Mouse (Mus musculus) adrenal gland, adult 2 months (tissue): ENCODE results near the gene 1190005I06Rik. TPM values are rescaled to one million over a fixed set of nuclear protein-coding genes. Genes with fewer than 3 reads are reported as not detected.
A peak's percentile ranks its signal among the peaks of the same experiment; 100 is the strongest.

Experiments
- DNase-seq: peaks from one replicate; pipeline ENCODE4 v3.0.0; 2021
- polyA plus RNA-seq: library from polyadenylated mRNA; depleted of rRNA; stranded (reverse); fragments of >200 nt; gene quantifications from 2 replicates; pipeline ENCODE4 v1.2.3, GENCODE M21; 2012
- total RNA-seq, 2 experiments: library from RNA; stranded (reverse); gene quantifications; 2 replicates each; pipeline ENCODE4 v1.2.3; 2021

Gene 1190005I06Rik
- total and polyA plus RNA-seq, 3 experiments, result 7.2 to 27.6 (median 14.9) TPM

- DNase-seq, result no peak
Measured at GRCm38 (mm10) chr8:120620441-120620840, 27.0 kb downstream of the 1190005I06Rik start.

- DNase-seq, result peak; percentile 54
Measured at GRCm38 (mm10) chr8:120619235-120620180, 27.9 kb downstream of the 1190005I06Rik start.

- DNase-seq, result peak; percentile 61
Measured at GRCm38 (mm10) chr8:120618110-120618509, 29.3 kb downstream of the 1190005I06Rik start.

GRCm38 (mm10) chr8:120616663-120617626 lies 30.5 kb downstream of the 1190005I06Rik start:
- DNase-seq, result no peak

- no peak for DNase-seq
Measured at GRCm38 (mm10) chr8:120614491-120614890, 32.9 kb downstream of the 1190005I06Rik start.

- peak; percentile 48 for DNase-seq
Measured at GRCm38 (mm10) chr8:120610824-120611223, 36.6 kb downstream of the 1190005I06Rik start.

- peak; percentile 66 for DNase-seq
Measured at GRCm38 (mm10) chr8:120607885-120608284, 39.5 kb downstream of the 1190005I06Rik start.

GRCm38 (mm10) chr8:120607460-120607859 lies 40.0 kb downstream of the 1190005I06Rik start:
- no peak for DNase-seq

- DNase-seq, result no peak
Measured at GRCm38 (mm10) chr8:120602672-120603071, 44.8 kb downstream of the 1190005I06Rik start.

- DNase-seq, result peak; percentile 77
Measured at GRCm38 (mm10) chr8:120599504-120599903, 47.9 kb downstream of the 1190005I06Rik start.

- no peak for DNase-seq
Measured at GRCm38 (mm10) chr8:120598579-120598978, 48.9 kb downstream of the 1190005I06Rik start.

- DNase-seq, result peak; percentile 45
Measured at GRCm38 (mm10) chr8:120595963-120596362, 51.5 kb downstream of the 1190005I06Rik start.

- no peak for DNase-seq
Measured at GRCm38 (mm10) chr8:120594571-120594970, 52.9 kb downstream of the 1190005I06Rik start.

- no peak for DNase-seq
Measured at GRCm38 (mm10) chr8:120591587-120592292, 55.7 kb downstream of the 1190005I06Rik start.

- DNase-seq, result no peak
Measured at GRCm38 (mm10) chr8:120589921-120590320, 57.5 kb downstream of the 1190005I06Rik start.

- DNase-seq, result peak; percentile 100
Measured at GRCm38 (mm10) chr8:120588908-120589771, 58.3 kb downstream of the 1190005I06Rik start, which contains the start of gene Gins2. Gene Gins2, minus strand, starts transcription at chr8:120589304.

- DNase-seq, result no peak
Measured at GRCm38 (mm10) chr8:120585521-120585920, 61.9 kb downstream of the 1190005I06Rik start.

GRCm38 (mm10) chr8:120581811-120582210 lies 65.6 kb downstream of the 1190005I06Rik start:
- no peak for DNase-seq

GRCm38 (mm10) chr8:120581329-120581728 lies 66.1 kb downstream of the 1190005I06Rik start:
- DNase-seq, result no peak

GRCm38 (mm10) chr8:120580336-120581000 lies 67.0 kb downstream of the 1190005I06Rik start:
- no peak for DNase-seq
